Mouse (Mus musculus): ENCODE measurements around the gene Cep72.

DNA sequence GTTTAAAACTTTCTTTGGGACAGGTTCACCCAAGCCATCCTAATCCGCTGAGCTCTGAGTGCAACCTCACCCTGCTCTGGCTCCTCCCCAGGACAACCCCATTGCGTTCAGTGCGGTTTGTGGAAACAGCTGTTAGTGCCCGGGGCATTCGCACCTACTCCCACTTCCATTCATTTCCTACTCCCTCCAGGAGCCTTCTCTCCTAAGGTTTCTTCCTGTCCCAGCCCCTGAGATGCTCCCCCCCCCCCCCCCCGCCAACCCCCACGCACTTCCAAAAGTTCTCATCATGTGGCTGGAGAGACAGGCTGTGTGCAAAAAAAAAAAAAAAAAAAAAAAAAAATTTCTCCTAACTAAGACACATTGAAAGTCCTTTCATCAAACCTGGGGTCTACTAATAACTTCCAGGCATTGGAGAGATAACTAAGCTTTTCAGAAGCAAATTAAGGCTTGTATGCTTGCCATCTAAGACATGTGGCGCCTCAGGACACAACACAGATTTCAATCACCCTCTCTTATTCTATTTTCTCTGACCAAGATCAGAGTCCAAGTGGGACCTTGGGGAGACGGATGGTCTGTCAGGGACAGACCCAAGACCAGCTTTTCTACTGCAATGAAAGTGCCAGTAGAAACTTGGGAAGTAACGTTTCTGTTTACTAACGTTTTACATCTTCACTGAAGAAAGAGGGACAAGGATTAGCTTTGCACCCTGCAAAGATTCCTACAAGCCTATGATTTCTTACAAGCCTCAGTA, 454 bp upstream of the Cep72 start:
- TF ChIP-seq CTCF (IDR thresholded peaks at IDR 0.05; ENCODE audit: low read depth) (no peak), EP300 (IDR thresholded peaks at IDR 0.05; ENCODE audit: low read depth) (no peak)

Data from liver, embryonic 14.5 days (tissue).